Mouse (Mus musculus) small intestine, adult 2 months (tissue): ENCODE results near the gene Spata45. TPM values are rescaled to one million over a fixed set of nuclear protein-coding genes. Genes with fewer than 3 reads are reported as not detected.

Experiments used
- H3K27ac ChIP-seq: fragments of 200-500 bp; 2 replicates; pipeline ENCODE4 v1.5.1; 2012; ENCODE audit warnings: low read depth, low read length, control low read depth, inconsistent platforms; ENCODE audit not compliant: insufficient read depth
- H3K27me3 ChIP-seq: fragments of 200-500 bp; 2 replicates; pipeline ENCODE4 v1.6.1; 2012; ENCODE audit warnings: mild to moderate bottlenecking, moderate library complexity, low read length, inconsistent platforms; ENCODE audit not compliant: control insufficient read depth, insufficient read depth
- H3K36me3 ChIP-seq: fragments of 200-500 bp; 2 replicates; pipeline ENCODE4 v1.6.1; 2012; ENCODE audit warnings: mild to moderate bottlenecking, low read length, control low read depth, inconsistent platforms; ENCODE audit not compliant: control insufficient read depth, insufficient read depth
- H3K4me1 ChIP-seq: fragments of 200-500 bp; 2 replicates; pipeline ENCODE4 v1.6.1; 2012; ENCODE audit warnings: low read length, inconsistent platforms, mixed read lengths; ENCODE audit not compliant: control insufficient read depth, insufficient read depth, insufficient read length
- H3K4me3 ChIP-seq: fragments of 200-500 bp; 2 replicates; pipeline ENCODE4 v1.5.1; 2012; ENCODE audit warnings: low read depth, mild to moderate bottlenecking, control low read depth, inconsistent platforms, low read length, moderate library complexity
- CTCF ChIP-seq: fragments of 200-500 bp; IDR thresholded peaks from 2 replicates; pipeline ENCODE4 v1.5.1; 2012; ENCODE audit warnings: low read depth, mild to moderate bottlenecking, control low read depth, inconsistent platforms, low read length, moderate library complexity, mixed read lengths; ENCODE audit not compliant: insufficient replicate concordance, insufficient read length; ENCODE audit errors: extremely low read depth
- POLR2A ChIP-seq: fragments of 200-500 bp; IDR thresholded peaks from 2 replicates; pipeline ENCODE4 v1.6.1; 2012; ENCODE audit warnings: low read depth, mild to moderate bottlenecking, control low read depth, inconsistent platforms, low read length, moderate library complexity
- WGBS: fragments of 180-500 bp; shearing (Covaris S2); methylation state at CpG from one replicate; pipeline ENCODE4 v1.1.7; 2018; 5-methylcytosine and 5-hydroxymethylcytosine counted together
- polyA plus RNA-seq: library from polyadenylated mRNA; depleted of rRNA; stranded (reverse); fragments of >200 nt; gene quantifications from 2 replicates; pipeline ENCODE4 v1.2.3, GENCODE M21; 2012

Spata45 gene
- polyA plus RNA-seq, 1 experiment = not detected

- WGBS = 79% methylated on average over 4 of the region's 4 CpGs
- no peak overlapping the region for H3K4me3 ChIP-seq
- peak overlapping the region; percentile 83 for H3K27ac ChIP-seq
- TF ChIP-seq POLR2A (no peak), CTCF (no peak)
- H3K36me3 ChIP-seq = peaks cover 2% of the 10 kb centered on the region; the same call in 1 of the 2 replicates
- H3K27me3 ChIP-seq = no peaks in the 10 kb centered on the region
- peaks cover 15% of the 10 kb centered on the region for H3K4me1 ChIP-seq
Measured at GRCm38 (mm10) chr1:191070259-191070658, 33.8 kb downstream of the Spata45 start.

- Histone ChIP-seq H3K4me3 (no peak overlapping the region), H3K27ac (peak overlapping the region; percentile 83), H3K27me3 (no peaks in the 10 kb centered on the region), H3K4me1 (peaks cover 17% of the 10 kb centered on the region), H3K36me3 (peaks cover 2% of the 10 kb centered on the region; the same call in 1 of the 2 replicates)
- 41% methylated on average over 6 of the region's 6 CpGs for WGBS
- TF ChIP-seq CTCF (no peak), POLR2A (no peak)
Measured at GRCm38 (mm10) chr1:191071613-191072012, 35.2 kb downstream of the Spata45 start.

- TF ChIP-seq POLR2A (no peak), CTCF (no peak)
- Histone ChIP-seq H3K27ac (peak overlapping the region; percentile 83), H3K27me3 (no peaks in the 10 kb centered on the region), H3K4me1 (peaks cover 17% of the 10 kb centered on the region), H3K4me3 (no peak overlapping the region), H3K36me3 (peaks cover 3% of the 10 kb centered on the region; the same call in 1 of the 2 replicates)
- 61% methylated on average over 16 of the region's 16 CpGs for WGBS
Measured at GRCm38 (mm10) chr1:191072329-191072913, 36.0 kb downstream of the Spata45 start.

GRCm38 (mm10) chr1:191073001-191073400 lies 36.6 kb downstream of the Spata45 start:
- H3K27me3 ChIP-seq = no peaks in the 10 kb centered on the region
- peaks cover 17% of the 10 kb centered on the region for H3K4me1 ChIP-seq
- WGBS = 47% methylated on average over 6 of the region's 6 CpGs
- H3K36me3 ChIP-seq = peaks cover 3% of the 10 kb centered on the region; the same call in 1 of the 2 replicates
- TF ChIP-seq POLR2A (no peak), CTCF (no peak)
- peak overlapping the region; percentile 83 for H3K27ac ChIP-seq
- no peak overlapping the region for H3K4me3 ChIP-seq

- 75% methylated on average over 4 of the region's 4 CpGs for WGBS
- no peak overlapping the region for H3K4me3 ChIP-seq
- H3K27ac ChIP-seq = peak overlapping the region; percentile 83
- peaks cover 3% of the 10 kb centered on the region; the same call in 1 of the 2 replicates for H3K36me3 ChIP-seq
- H3K4me1 ChIP-seq = peaks cover 17% of the 10 kb centered on the region
- no peak for TF ChIP-seq CTCF
- TF ChIP-seq POLR2A = no peak
- no peaks in the 10 kb centered on the region for H3K27me3 ChIP-seq
Measured at GRCm38 (mm10) chr1:191073486-191073885, 37.0 kb downstream of the Spata45 start.

- 37% methylated on average over 10 of the region's 10 CpGs for WGBS
- 0 out of 2 replicates have a peak, but pooled peaks cover 1% of the 10 kb centered on the region for H3K36me3 ChIP-seq
- no peaks in the 10 kb centered on the region for H3K27me3 ChIP-seq
- peaks cover 17% of the 10 kb centered on the region for H3K4me1 ChIP-seq
- no peak overlapping the region for H3K4me3 ChIP-seq
- H3K27ac ChIP-seq = peak overlapping the region; percentile 38
- TF ChIP-seq CTCF (peak; percentile 76; the same call in 1 of the 2 replicates), POLR2A (no peak)
Measured at GRCm38 (mm10) chr1:191075199-191075883, 38.9 kb downstream of the Spata45 start.

GRCm38 (mm10) chr1:191083230-191083629 lies 46.8 kb downstream of the Spata45 start:
- Histone ChIP-seq H3K27ac (no peak overlapping the region), H3K4me3 (no peak overlapping the region), H3K36me3 (peaks cover 2% of the 10 kb centered on the region; the same call in 1 of the 2 replicates), H3K4me1 (no peaks in the 10 kb centered on the region), H3K27me3 (no peaks in the 10 kb centered on the region)
- 80% methylated on average over 8 of the region's 8 CpGs for WGBS
- TF ChIP-seq CTCF (no peak), POLR2A (no peak)
